Mouse (Mus musculus) forebrain, embryonic 13.5 days (tissue): ENCODE measurements at regions not wholly inside any gene's neighbourhood (a gene's known extent, or its start where the extent isn't known, plus 50 kb on each side); places are given as distances from the start of the nearest gene placed in this dataset.

ENCODE experiments used
- ATAC-seq: fragments of 200-750 bp; cut with Nextera tagmentation; 2 replicates; pipeline ENCODE4 v1.8.0; 2017
- H3K27ac ChIP-seq: fragments of 300-500 bp; sonication (generic); 2 replicates; pipeline ENCODE4 v1.5.1; 2015; ENCODE audit warnings: inconsistent platforms, mild to moderate bottlenecking, moderate library complexity
- H3K27me3 ChIP-seq: fragments of 300-500 bp; sonication (generic); 2 replicates; pipeline ENCODE4 v1.6.1; 2015; ENCODE audit warnings: mild to moderate bottlenecking, inconsistent platforms
- H3K36me3 ChIP-seq: fragments of 300-500 bp; sonication (generic); 2 replicates; pipeline ENCODE4 v1.6.1; 2015; ENCODE audit warnings: mild to moderate bottlenecking, inconsistent platforms; ENCODE audit not compliant: poor library complexity, severe bottlenecking
- H3K4me1 ChIP-seq: fragments of 300-500 bp; sonication (generic); 2 replicates; pipeline ENCODE4 v1.6.1; 2015; ENCODE audit warnings: inconsistent platforms
- H3K4me2 ChIP-seq: fragments of 300-500 bp; sonication (generic); 2 replicates; pipeline ENCODE4 v1.6.1; 2015; ENCODE audit warnings: inconsistent platforms, mild to moderate bottlenecking, moderate library complexity
- H3K4me3 ChIP-seq: fragments of 300-500 bp; sonication (generic); 2 replicates; pipeline ENCODE4 v1.5.1; 2015; ENCODE audit warnings: mild to moderate bottlenecking, inconsistent platforms
- H3K9ac ChIP-seq: fragments of 300-500 bp; sonication (generic); 2 replicates; pipeline ENCODE4 v1.6.1; 2015; ENCODE audit warnings: mild to moderate bottlenecking, inconsistent platforms
- H3K9me3 ChIP-seq: fragments of 300-500 bp; sonication (generic); replicated peaks from 2 replicates; pipeline ENCODE4 v1.6.1; 2016; ENCODE audit warnings: inconsistent platforms
- WGBS: fragments of 180-500 bp; shearing (Covaris S2); methylation state at CpG from one replicate; pipeline ENCODE4 v1.1.7; 2015; 5-methylcytosine and 5-hydroxymethylcytosine counted together

DNA sequence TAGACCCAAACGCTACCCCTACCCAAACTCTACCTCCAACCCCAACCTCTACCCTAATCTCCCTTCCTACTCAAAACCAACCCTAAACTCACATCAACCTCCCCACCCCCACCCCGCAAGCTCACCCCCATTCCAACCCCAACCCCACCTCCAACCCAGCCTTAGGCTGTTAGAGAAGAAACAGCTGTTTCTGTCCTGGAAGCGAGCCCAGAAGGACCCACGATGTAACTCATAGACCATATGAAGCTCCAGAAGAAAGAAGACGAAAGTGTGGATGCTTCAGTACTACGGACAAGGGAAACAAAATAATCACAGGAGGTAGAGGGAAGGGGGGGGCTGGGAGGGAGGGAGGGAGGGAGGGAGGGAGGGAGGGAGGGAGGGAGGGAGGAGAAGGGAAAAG is 58.4 kb downstream of the Sox11 start:
- no peaks in the 10 kb centered on the region for H3K9me3 ChIP-seq
- H3K36me3 ChIP-seq = no peaks in the 10 kb centered on the region
- H3K27me3 ChIP-seq = no peaks in the 10 kb centered on the region
- H3K27ac ChIP-seq = no peak overlapping the region
- H3K4me1 ChIP-seq = no peaks in the 10 kb centered on the region; the same call in none of the 2 replicates
- 69% methylated on average over 6 of the region's 6 CpGs for WGBS
- no peak overlapping the region for H3K4me3 ChIP-seq
- H3K9ac ChIP-seq = no peak overlapping the region
- no peak for ATAC-seq
- H3K4me2 ChIP-seq = no peak overlapping the region

DNA sequence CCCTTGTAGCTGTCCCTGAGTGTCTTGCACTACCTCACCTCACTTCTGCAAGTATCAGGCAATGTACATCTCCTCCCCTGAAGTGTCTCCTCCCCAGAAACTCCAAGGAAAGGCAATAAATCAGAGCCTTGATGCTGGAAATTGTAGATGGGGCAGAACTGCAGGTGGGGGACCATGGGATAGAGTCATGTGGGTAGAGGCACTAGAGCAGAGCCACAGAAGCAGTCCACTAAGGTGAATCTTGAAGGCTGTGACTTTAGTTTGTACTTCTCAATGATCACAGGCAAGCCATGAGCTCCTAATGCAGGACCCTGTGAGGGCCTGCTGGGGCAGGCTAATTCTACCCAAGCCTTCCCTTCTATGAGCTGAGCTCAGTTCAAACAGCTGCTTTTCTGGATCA is 80.4 kb downstream of the Sox11 start:
- Histone ChIP-seq H3K27me3 (no peaks in the 10 kb centered on the region), H3K4me3 (no peak overlapping the region), H3K36me3 (no peaks in the 10 kb centered on the region), H3K9me3 (no peaks in the 10 kb centered on the region), H3K4me2 (no peak overlapping the region), H3K4me1 (no peaks in the 10 kb centered on the region), H3K27ac (no peak overlapping the region), H3K9ac (no peak overlapping the region)
- ATAC-seq = no peak

DNA sequence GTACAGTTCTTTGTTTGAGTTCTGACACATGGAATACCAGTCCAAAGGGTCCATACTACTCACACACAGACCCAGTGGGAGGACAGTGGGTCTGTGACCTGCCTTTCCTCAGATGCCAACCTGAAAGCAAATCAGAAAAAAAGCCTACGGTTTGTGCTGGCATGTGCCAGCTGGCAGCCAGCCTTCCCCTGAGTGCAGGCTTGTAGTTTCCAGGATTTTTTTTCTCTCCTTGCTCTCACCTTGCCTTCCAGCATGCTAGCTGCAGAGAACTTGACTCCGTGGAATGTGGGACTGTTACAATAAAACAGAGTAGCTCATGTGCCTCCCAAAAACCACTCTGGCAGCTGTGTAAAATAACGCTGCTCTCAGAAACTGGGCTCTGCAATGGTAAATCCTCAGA is 88.2 kb downstream of the Sox11 start:
- H3K4me2 ChIP-seq = no peak overlapping the region
- peaks cover 12% of the 10 kb centered on the region for H3K4me1 ChIP-seq
- no peak overlapping the region for H3K4me3 ChIP-seq
- H3K9me3 ChIP-seq = no peaks in the 10 kb centered on the region
- no peak overlapping the region; the same call in 1 of the 2 replicates for H3K27ac ChIP-seq
- H3K9ac ChIP-seq = no peak overlapping the region
- ATAC-seq = no peak
- no peaks in the 10 kb centered on the region for H3K27me3 ChIP-seq
- 40% methylated on average over 3 of the region's 3 CpGs for WGBS
- no peaks in the 10 kb centered on the region for H3K36me3 ChIP-seq

DNA sequence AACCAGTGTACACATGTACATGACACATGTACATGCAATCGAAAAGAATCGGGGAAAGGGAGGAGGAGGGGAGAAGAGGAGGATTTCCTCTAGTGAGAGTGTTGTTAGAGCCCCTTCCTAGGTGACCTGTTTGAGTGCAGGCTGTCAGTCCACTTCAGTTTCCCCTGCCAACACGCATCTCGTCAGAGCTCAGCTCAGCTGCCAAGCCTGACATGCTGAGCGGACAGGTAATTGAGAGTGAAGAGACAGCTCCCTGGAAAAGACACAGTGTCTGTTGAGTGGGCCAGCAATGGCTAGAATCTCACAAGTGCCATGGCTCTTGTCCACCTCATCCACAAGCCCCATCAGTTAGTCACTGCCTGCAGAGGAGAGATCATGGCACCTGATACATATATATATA is 90.9 kb downstream of the Sox11 start:
- peaks cover 32% of the 10 kb centered on the region for H3K4me1 ChIP-seq
- no peak overlapping the region for H3K4me2 ChIP-seq
- H3K4me3 ChIP-seq = no peak overlapping the region
- WGBS = 71% methylated on average over 5 of the region's 5 CpGs
- no peaks in the 10 kb centered on the region for H3K36me3 ChIP-seq
- ATAC-seq = no peak
- no peak overlapping the region for H3K9ac ChIP-seq
- H3K9me3 ChIP-seq = no peaks in the 10 kb centered on the region
- no peaks in the 10 kb centered on the region for H3K27me3 ChIP-seq
- no peak overlapping the region for H3K27ac ChIP-seq

DNA sequence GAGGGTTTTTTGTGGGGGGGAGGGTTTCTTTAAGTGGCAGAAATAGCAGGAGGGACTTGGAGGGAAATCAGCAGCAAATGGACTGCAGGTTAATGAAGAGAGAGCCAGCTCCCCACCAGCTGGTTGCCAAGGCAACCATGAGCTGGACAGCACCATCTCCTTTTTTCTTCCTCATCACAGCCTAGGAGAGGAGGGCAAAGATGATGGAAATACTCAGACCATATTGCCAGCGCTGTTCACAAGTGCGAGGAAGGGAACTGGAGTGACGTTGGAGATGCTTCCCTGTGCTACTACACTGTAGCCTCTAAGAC is 93.9 kb downstream of the Sox11 start:
- Histone ChIP-seq H3K9me3 (no peaks in the 10 kb centered on the region), H3K36me3 (no peaks in the 10 kb centered on the region), H3K9ac (peak overlapping the region; percentile 36; the same call in 1 of the 2 replicates), H3K4me3 (no peak overlapping the region), H3K4me2 (peak overlapping the region; percentile 34), H3K4me1 (peaks cover 25% of the 10 kb centered on the region), H3K27me3 (no peaks in the 10 kb centered on the region), H3K27ac (peak overlapping the region; percentile 89)
- peak; percentile 89 for ATAC-seq
- 14% methylated on average over 3 of the region's 3 CpGs for WGBS

DNA sequence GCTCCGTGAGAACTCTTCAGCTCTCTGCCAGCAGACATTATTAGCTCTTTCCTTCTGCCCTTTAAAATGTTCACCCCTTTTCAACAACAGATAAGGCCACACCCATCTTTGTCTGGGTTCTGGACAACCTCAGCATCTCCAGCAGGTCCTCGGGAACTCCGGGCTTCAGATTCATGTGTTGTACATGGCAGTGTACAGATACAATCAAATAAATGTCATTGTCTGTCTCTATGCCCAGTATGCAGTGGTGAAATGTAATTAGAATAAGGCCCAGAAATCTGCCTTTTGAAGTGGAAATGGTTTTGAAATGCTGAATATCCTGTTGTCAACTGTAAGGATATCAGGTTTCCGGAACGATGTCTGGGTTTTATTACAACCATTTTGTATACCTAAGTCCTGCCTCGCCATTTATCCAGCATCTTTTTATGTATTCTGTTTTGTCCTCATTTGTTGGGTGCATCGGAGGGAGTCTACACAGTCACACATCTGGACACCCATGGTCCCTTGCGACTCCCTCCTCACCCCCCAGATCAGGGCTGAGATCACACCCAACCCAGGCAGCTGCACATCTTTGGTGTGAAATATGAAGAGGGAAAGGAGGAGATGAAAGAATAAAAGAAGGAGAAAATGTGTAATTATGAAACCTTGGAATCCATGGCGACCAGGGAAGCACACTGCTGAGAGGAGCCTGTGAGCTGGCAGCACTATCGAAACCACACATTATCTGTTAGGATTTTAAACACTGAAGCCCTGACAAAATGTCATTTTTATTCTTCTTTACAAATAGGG is 94.4 kb downstream of the Sox11 start:
- no peaks in the 10 kb centered on the region for H3K27me3 ChIP-seq
- no peaks in the 10 kb centered on the region for H3K36me3 ChIP-seq
- peak overlapping the region; percentile 36; the same call in 1 of the 2 replicates for H3K9ac ChIP-seq
- WGBS = 31% methylated on average over 10 of the region's 10 CpGs
- ATAC-seq = peak; percentile 86
- peak overlapping the region; percentile 34 for H3K4me2 ChIP-seq
- H3K9me3 ChIP-seq = no peaks in the 10 kb centered on the region
- no peak overlapping the region for H3K4me3 ChIP-seq
- H3K4me1 ChIP-seq = peaks cover 25% of the 10 kb centered on the region
- H3K27ac ChIP-seq = peak overlapping the region; percentile 89

DNA sequence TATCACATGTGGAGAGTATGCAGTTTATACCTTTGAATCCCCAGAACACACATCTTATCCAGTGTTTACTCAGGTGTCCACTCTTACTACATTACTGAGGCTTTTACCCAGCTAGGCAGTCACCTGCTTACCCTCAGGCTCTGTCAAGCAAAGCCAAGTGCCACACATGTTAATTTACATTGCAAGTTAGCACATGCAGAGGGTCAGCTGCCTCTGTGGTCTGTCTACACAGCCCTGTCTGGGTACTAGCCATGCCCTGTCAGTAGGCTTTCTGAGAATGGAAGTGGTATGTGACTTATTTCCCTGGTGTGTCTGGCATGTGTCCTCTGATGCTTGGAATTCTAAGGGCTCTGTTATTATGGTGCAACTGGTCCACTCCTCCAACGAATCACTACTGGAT is 106.6 kb downstream of the Sox11 start:
- H3K27me3 ChIP-seq = no peaks in the 10 kb centered on the region
- H3K4me1 ChIP-seq = no peaks in the 10 kb centered on the region
- no peaks in the 10 kb centered on the region for H3K36me3 ChIP-seq
- H3K4me3 ChIP-seq = no peak overlapping the region
- no peak overlapping the region for H3K4me2 ChIP-seq
- ATAC-seq = no peak
- WGBS = 69% methylated on average over 1 of the region's 1 CpGs
- H3K9me3 ChIP-seq = no peaks in the 10 kb centered on the region
- no peak overlapping the region for H3K27ac ChIP-seq
- no peak overlapping the region for H3K9ac ChIP-seq

DNA sequence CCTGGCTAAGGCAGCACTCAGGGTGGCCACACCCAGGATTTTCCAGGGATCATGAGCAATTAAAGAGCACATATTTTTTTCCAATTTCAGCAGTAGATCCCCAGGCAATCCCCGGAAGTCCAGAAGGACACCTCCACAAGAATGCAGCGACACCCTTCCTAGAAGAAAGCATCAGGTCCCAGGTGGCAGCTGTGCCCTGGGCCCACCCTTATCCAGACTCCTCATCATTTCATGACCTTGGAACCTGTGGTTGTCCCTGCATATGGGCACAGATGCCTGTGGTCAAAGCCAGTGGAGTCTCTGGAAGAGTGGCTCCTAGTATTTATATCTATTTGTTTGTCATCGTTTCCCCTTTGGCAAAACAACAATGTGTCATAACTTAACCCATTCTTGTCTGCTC is 120.8 kb downstream of the Sox11 start:
- H3K36me3 ChIP-seq = no peaks in the 10 kb centered on the region
- no peak for ATAC-seq
- H3K4me1 ChIP-seq = no peaks in the 10 kb centered on the region
- no peaks in the 10 kb centered on the region for H3K9me3 ChIP-seq
- H3K4me2 ChIP-seq = no peak overlapping the region
- H3K9ac ChIP-seq = no peak overlapping the region
- no peak overlapping the region for H3K4me3 ChIP-seq
- H3K27ac ChIP-seq = no peak overlapping the region
- WGBS = 88% methylated on average over 3 of the region's 3 CpGs
- no peaks in the 10 kb centered on the region for H3K27me3 ChIP-seq

DNA sequence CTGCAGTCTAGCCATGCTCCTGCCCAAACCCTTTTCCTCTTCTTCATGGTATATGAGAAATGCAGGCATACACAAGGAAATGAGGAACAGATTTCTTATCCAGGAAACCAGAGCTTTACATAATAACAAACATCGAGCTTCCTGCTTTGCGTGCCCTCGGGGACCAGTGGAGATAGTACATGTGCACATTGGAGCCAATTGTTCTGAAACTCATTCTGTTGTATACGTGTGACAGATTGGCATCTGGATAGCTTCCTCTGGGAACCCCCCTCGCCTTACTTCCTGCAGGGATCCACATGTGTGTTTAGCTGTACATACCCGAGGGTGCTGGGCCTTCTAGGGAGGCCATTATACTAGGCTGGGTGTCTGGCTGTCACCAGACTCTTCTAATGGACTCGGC is 141.2 kb downstream of the Sox11 start:
- H3K9ac ChIP-seq = no peak overlapping the region
- 89% methylated on average over 7 of the region's 7 CpGs for WGBS
- H3K36me3 ChIP-seq = no peaks in the 10 kb centered on the region
- no peak overlapping the region for H3K4me3 ChIP-seq
- no peaks in the 10 kb centered on the region for H3K4me1 ChIP-seq
- no peak for ATAC-seq
- no peak overlapping the region for H3K27ac ChIP-seq
- no peaks in the 10 kb centered on the region for H3K27me3 ChIP-seq
- H3K9me3 ChIP-seq = no peaks in the 10 kb centered on the region
- H3K4me2 ChIP-seq = no peak overlapping the region

DNA sequence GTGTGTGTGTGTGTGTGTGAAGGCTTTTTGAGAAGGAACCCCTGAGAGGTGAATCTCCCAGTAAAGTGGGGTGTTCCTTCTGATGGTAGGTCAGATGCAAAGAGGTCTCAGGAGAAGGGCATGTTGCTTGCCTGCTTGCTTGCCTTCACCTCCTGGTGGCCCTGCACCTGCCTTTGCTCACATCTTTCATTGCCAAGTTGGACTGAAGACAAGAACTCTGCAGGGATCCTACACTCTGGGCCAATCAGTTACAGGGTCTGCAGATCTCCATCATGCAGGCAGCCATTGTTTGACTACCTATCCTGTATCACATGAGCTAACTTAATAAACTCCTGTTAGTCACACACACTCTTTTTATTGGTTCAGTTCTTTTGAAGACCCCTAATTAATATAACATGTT is 148.4 kb downstream of the Sox11 start:
- no peak for ATAC-seq
- H3K27me3 ChIP-seq = no peaks in the 10 kb centered on the region

DNA sequence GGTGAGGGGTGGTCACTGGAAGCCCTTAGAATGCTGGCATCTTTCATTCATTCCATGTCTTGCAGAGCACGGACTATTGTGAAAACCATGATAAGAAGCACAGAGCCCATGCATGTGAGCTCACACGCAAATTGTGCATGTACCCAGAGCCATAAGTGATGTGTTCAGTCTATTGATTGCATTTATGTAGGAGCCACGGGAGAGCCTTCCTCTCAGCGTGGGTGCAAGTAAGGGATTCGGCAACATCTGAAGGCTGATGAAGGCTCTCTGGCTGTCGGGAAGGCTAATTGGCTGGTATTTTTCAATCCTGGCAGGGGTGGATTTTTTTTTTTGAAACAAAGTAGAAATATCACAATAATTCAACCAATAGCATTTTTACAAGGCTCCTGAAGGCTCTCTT is 150.5 kb downstream of the Sox11 start:
- 53% methylated on average over 6 of the region's 6 CpGs for WGBS
- Histone ChIP-seq H3K4me2 (no peak overlapping the region), H3K4me3 (no peak overlapping the region), H3K27me3 (no peaks in the 10 kb centered on the region), H3K9ac (no peak overlapping the region), H3K4me1 (peaks cover 7% of the 10 kb centered on the region), H3K27ac (no peak overlapping the region), H3K36me3 (no peaks in the 10 kb centered on the region), H3K9me3 (no peaks in the 10 kb centered on the region)
- no peak for ATAC-seq

More for the DNA sequence above, 148.4 kb downstream of the Sox11 start:
- Histone ChIP-seq H3K4me1 (peaks cover 7% of the 10 kb centered on the region), H3K36me3 (no peaks in the 10 kb centered on the region), H3K4me2 (no peak overlapping the region), H3K4me3 (no peak overlapping the region), H3K27ac (no peak overlapping the region), H3K9me3 (no peaks in the 10 kb centered on the region), H3K9ac (no peak overlapping the region)

DNA sequence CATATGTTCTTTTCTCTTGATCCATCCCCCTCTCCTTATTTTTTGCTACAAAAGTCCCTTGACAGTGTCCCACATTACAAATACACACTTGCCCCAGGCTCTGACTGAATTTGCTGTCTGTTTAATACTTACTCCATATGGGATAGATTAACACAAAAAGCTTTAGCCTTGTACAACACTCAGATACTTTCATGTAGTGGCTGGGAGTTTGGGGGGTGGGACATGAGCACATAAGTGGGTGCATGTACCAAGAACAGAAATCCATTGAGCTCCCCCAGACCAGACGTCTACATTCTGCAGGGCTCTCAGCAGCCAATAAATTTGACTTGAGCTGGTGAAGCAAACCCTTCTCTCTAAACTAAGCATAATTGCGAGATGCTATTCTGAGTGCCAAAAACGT is 154.9 kb downstream of the Sox11 start:
- Histone ChIP-seq H3K9me3 (no peaks in the 10 kb centered on the region), H3K27me3 (no peaks in the 10 kb centered on the region), H3K4me3 (no peak overlapping the region), H3K4me1 (peaks cover 8% of the 10 kb centered on the region), H3K27ac (no peak overlapping the region), H3K36me3 (no peaks in the 10 kb centered on the region), H3K4me2 (no peak overlapping the region), H3K9ac (no peak overlapping the region)
- 79% methylated on average over 3 of the region's 3 CpGs for WGBS
- no peak for ATAC-seq
